Mouse (Mus musculus) megakaryocyte, embryonic 14.5 days (primary cell): Measurements from ENCODE around the gene Slc7a1.

ENCODE experiments used
- FLI1 ChIP-seq: IDR thresholded peaks from 2 replicates; pipeline ENCODE4 v1.6.1; 2012; ENCODE audit warnings: low read length, inconsistent platforms, mixed read lengths
- GATA1 ChIP-seq: IDR thresholded peaks from 3 replicates; pipeline ENCODE4 v1.6.1; 2012; ENCODE audit warnings: mixed read lengths, low read length, inconsistent platforms, borderline replicate concordance

GRCm38 (mm10) chr5:148419112-148419526 lies 19.4 kb upstream of the Slc7a1 start:
- TF ChIP-seq GATA1 (no peak), FLI1 (no peak)
